Mouse (Mus musculus) bone marrow, adult 2 months (tissue): ENCODE measurements at regions not wholly inside any gene's neighbourhood (a gene's known extent, or its start where the extent isn't known, plus 50 kb on each side); places are given as distances from the start of the nearest gene placed in this dataset.

Experiments
- H3K27ac ChIP-seq: fragments of 200-500 bp; 2 replicates; pipeline ENCODE4 v1.5.1; 2012; ENCODE audit warnings: low read depth, mild to moderate bottlenecking, control low read depth, inconsistent platforms, low read length; ENCODE audit not compliant: control insufficient read depth, poor library complexity, insufficient read depth
- H3K4me1 ChIP-seq: fragments of 200-500 bp; 2 replicates; pipeline ENCODE4 v1.6.1; 2011; ENCODE audit warnings: low read length; ENCODE audit not compliant: control insufficient read depth, insufficient read depth
- H3K4me3 ChIP-seq: fragments of 200-500 bp; replicated peaks from 2 replicates; pipeline ENCODE3; 2011; ENCODE audit warnings: mild to moderate bottlenecking, low read depth, low read length, control low read depth; ENCODE audit not compliant: control insufficient read depth
- CTCF ChIP-seq: fragments of 200-500 bp; IDR thresholded peaks from 2 replicates; pipeline ENCODE4 v1.5.1; 2011; ENCODE audit warnings: low read length, control low read depth; ENCODE audit not compliant: control insufficient read depth, insufficient read depth
- POLR2A ChIP-seq: fragments of 200-500 bp; IDR thresholded peaks from 2 replicates; pipeline ENCODE4 v1.6.1; 2011; ENCODE audit warnings: low read depth, mild to moderate bottlenecking, control low read depth, low read length, borderline replicate concordance; ENCODE audit not compliant: control insufficient read depth
- WGBS: fragments of 180-500 bp; shearing (Covaris S2); methylation state at CpG from one replicate; pipeline ENCODE4 v1.1.7; 2018; 5-methylcytosine and 5-hydroxymethylcytosine counted together

GRCm38 (mm10) chr5:35221451-35222305, 56.4 kb upstream of the Adra2c start:
- H3K4me3 ChIP-seq: no peak overlapping the region
- H3K27ac ChIP-seq: no peak overlapping the region
- TF ChIP-seq CTCF (no peak), POLR2A (no peak)
- 79% methylated on average over 4 of the region's 4 CpGs for WGBS
- no peaks in the 10 kb centered on the region for H3K4me1 ChIP-seq

DNA sequence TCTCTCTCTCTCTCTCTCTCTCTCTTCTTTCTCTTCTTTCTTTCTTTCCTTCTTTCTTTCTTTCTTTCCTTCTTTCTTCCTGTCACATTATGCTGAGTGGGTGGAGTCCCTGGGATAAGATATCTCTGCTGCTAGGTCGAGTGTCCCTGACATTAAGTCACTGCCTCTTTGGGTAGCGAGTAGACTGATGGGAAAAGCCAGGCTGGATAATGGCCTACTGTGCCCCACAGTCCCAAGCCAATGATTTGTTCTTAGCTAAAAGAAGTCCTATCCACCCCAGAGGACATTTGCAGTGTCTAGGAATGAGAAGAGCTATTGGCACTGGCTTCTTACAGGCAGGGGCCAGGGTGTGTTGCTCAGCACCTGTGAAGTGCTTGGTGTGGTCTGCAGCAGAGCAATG, 61.8 kb upstream of the Adra2c start:
- TF ChIP-seq CTCF (no peak), POLR2A (no peak)
- WGBS: 47% methylated on average over 2 of the region's 2 CpGs
- H3K4me3 ChIP-seq: no peak overlapping the region
- H3K4me1 ChIP-seq: no peaks in the 10 kb centered on the region
- no peak overlapping the region for H3K27ac ChIP-seq

- no peak overlapping the region for H3K27ac ChIP-seq
- H3K4me1 ChIP-seq: no peaks in the 10 kb centered on the region
- TF ChIP-seq CTCF (no peak), POLR2A (no peak)
Observed at GRCm38 (mm10) chr5:35215480-35216195, 62.5 kb upstream of the Adra2c start.

DNA sequence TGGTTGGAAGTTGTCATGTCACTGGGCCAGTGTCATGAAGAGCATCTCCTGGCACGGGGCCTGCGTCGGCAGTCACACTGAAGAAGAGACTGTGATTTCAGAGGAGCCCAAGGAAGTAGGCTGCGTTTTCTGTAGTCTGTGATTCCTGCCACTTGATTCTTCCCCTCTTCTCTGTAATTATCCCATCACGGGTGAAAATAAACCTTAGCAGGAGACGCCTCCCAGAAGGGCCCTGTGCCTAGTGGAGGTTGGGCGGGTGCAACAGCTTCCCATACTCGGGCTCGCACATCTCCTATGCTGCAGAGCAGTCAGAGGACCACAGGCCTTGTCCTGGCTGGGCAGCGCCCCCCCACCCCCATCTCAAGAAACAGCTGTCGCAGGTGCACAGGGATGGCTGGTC, 63.1 kb upstream of the Adra2c start:
- Histone ChIP-seq H3K4me3 (no peak overlapping the region), H3K27ac (no peak overlapping the region), H3K4me1 (no peaks in the 10 kb centered on the region)
- TF ChIP-seq POLR2A (no peak), CTCF (no peak)
- 79% methylated on average over 11 of the region's 11 CpGs for WGBS

More at GRCm38 (mm10) chr5:35215480-35216195, 62.5 kb upstream of the Adra2c start:
- H3K4me3 ChIP-seq: no peak overlapping the region
- WGBS: 62% methylated on average over 11 of the region's 11 CpGs

DNA sequence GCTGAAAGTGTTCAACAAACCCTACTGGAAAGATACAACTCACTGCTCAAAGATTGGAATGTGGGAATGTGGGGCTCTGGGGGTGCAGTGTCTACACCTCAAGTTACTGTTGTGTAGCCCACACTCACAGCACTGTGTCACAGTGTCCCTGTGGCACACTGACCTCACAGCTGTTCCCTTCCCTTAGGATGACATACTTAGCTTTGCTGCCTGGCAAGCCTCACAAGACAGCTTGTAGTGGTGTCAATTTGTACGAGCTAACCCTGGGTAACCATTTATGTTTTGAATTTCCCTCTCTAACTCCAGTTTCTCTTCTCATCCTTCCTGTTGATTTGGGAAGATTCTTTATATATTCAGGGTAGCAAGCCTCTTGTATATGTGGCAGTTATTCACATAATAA, 68.8 kb upstream of the Adra2c start:
- Histone ChIP-seq H3K27ac (no peak overlapping the region), H3K4me3 (no peak overlapping the region), H3K4me1 (no peaks in the 10 kb centered on the region)
- 61% methylated on average over 1 of the region's 1 CpGs for WGBS
- TF ChIP-seq CTCF (no peak), POLR2A (no peak)

DNA sequence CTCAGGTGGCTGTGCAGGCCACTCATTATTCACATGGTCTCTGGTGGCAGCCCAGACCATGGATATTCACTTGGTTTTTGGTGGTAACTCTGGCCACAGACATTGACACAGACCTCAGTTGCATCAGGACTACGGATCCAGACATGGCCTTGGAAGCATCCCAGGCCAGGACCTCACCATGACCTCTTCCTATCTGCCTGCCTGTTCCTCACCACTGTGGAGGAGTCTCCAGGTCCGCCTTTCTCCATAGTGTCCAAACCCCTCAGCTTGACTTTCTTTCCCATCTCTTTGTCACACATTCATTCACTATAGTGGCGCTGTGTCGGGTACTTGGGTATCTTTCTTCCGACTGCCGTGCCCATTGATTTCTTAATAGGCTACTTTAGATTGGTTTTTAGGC, 74.1 kb upstream of the Adra2c start:
- Histone ChIP-seq H3K4me3 (no peak overlapping the region), H3K27ac (no peak overlapping the region), H3K4me1 (no peaks in the 10 kb centered on the region)
- no peak for TF ChIP-seq CTCF
- no peak for TF ChIP-seq POLR2A
- WGBS: 87% methylated on average over 6 of the region's 6 CpGs

GRCm38 (mm10) chr5:35198468-35198867, 79.7 kb upstream of the Adra2c start:
- TF ChIP-seq CTCF (no peak), POLR2A (no peak)
- WGBS: 61% methylated on average over 5 of the region's 5 CpGs
- H3K4me1 ChIP-seq: no peaks in the 10 kb centered on the region
- H3K4me3 ChIP-seq: no peak overlapping the region
- no peak overlapping the region for H3K27ac ChIP-seq

- 0 out of 2 replicates have a peak overlapping the region, but pooled peaks have one; percentile 12 for H3K27ac ChIP-seq
- no peaks in the 10 kb centered on the region for H3K4me1 ChIP-seq
- no peak for TF ChIP-seq CTCF
- no peak for TF ChIP-seq POLR2A
- H3K4me3 ChIP-seq: no peak overlapping the region
- WGBS: 64% methylated on average over 12 of the region's 12 CpGs
Observed at GRCm38 (mm10) chr5:35189113-35189797, 83.7 kb upstream of the Lrpap1 start.
